Comparison of ENCODE assay signal across 9 mouse cellular contexts in the genomic region with DNA sequence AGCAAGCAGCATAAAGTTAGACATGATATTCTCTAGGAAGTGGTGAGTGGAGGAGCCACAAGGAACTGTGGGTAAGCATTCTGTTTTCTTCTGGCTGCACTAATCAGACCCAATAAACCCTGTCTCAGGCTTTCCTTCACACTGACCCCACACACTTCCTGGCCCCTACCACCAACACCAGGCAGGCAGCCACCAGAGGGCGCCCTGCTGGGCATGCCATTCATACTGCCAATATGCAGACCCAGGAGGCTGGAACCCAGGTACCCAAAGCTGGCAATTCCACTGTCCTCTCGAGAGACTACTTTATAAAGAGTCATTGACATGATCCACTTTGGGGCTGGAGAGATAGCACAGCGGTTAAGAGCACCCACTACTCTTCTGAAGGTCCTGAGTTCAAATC. TPM values are rescaled to one million over a fixed set of nuclear protein-coding genes. Genes with fewer than 3 reads are reported as not detected.
DNase-seq lines count a peak whose midpoint lies in the region; ATAC-seq and TF ChIP-seq lines count a peak whose summit lies in the region.
"Had no signal": no experiment of that assay in that cellular context is flagged by ENCODE, and none has a peak within 500 bp of the region (broad histone marks: within the 10 kb centered on the region; RNA-seq: fewer than 3 reads in every experiment).

No protein-coding gene starts in this region.

- no peaks in the 10 kb centered on the region for H3K27me3 ChIP-seq in forebrain, embryonic 11.5 days (ENCODE audit: control insufficient read depth, insufficient read depth, low read length)
- no peaks in the 10 kb centered on the region for H3K27me3 ChIP-seq in forebrain, embryonic 13.5 days
- H3K27me3 ChIP-seq in midbrain, embryonic 10.5 days (ENCODE audit: low read depth, poor library complexity, severe bottlenecking): no peaks in the 10 kb centered on the region
- H3K27me3 ChIP-seq in midbrain, embryonic 16.5 days (ENCODE audit: control insufficient read depth, insufficient read depth, low read depth, low read length): no peaks in the 10 kb centered on the region
- no peaks in the 10 kb centered on the region for H3K27me3 ChIP-seq in midbrain, postnatal 0 days (ENCODE audit: insufficient read depth, low read length)
- H3K27me3 ChIP-seq: heart, embryonic 15.5 days had no signal

- no peak overlapping the region for H3K27ac ChIP-seq in forebrain, embryonic 11.5 days (ENCODE audit: low read depth, low read length)
- no peak overlapping the region for H3K27ac ChIP-seq in forebrain, embryonic 13.5 days
- no peak overlapping the region for H3K27ac ChIP-seq in midbrain, embryonic 10.5 days (replicated peaks)
- no peak overlapping the region for H3K27ac ChIP-seq in midbrain, embryonic 16.5 days (ENCODE audit: low read length)
- H3K27ac ChIP-seq in bone marrow, adult 2 months (ENCODE audit: control insufficient read depth, insufficient read depth, low read depth, low read length, poor library complexity): no peak overlapping the region
- H3K27ac ChIP-seq in midbrain, postnatal 0 days (ENCODE audit: low read depth, low read length): no peak overlapping the region
- H3K27ac ChIP-seq: heart, embryonic 15.5 days had no signal

- no peak overlapping the region for H3K4me3 ChIP-seq in forebrain, embryonic 11.5 days (ENCODE audit: low read depth, low read length)
- H3K4me3 ChIP-seq in forebrain, embryonic 13.5 days: no peak overlapping the region
- no peak overlapping the region for H3K4me3 ChIP-seq in midbrain, embryonic 10.5 days
- no peak overlapping the region for H3K4me3 ChIP-seq in midbrain, embryonic 16.5 days (ENCODE audit: low read depth, low read length)
- no peak overlapping the region for H3K4me3 ChIP-seq in bone marrow, adult 2 months (replicated peaks; ENCODE audit: control insufficient read depth, low read depth, low read length)
- no peak overlapping the region for H3K4me3 ChIP-seq in midbrain, postnatal 0 days (ENCODE audit: low read depth, low read length)
- H3K4me3 ChIP-seq: heart, embryonic 15.5 days had no signal

- TF ChIP-seq POLR2A in bone marrow, adult 2 months (IDR thresholded peaks at IDR 0.05; ENCODE audit: borderline replicate concordance, control insufficient read depth, low read depth, low read length): no peak

- peak; percentile 64 for DNase-seq in forebrain, embryonic 11.5 days (ENCODE audit: low spot score)
- DNase-seq in midbrain, embryonic 10.5 days (ENCODE audit: low spot score): peak; percentile 39
- DNase-seq in midbrain, postnatal 0 days (ENCODE audit: low spot score): peak; percentile 13

- H3K4me2 ChIP-seq in forebrain, embryonic 11.5 days (ENCODE audit: low read depth, low read length, severe bottlenecking): no peak overlapping the region
- no peak overlapping the region for H3K4me2 ChIP-seq in forebrain, embryonic 13.5 days
- no peak overlapping the region for H3K4me2 ChIP-seq in midbrain, embryonic 16.5 days (ENCODE audit: low read length)
- no peak overlapping the region for H3K4me2 ChIP-seq in midbrain, postnatal 0 days (ENCODE audit: low read depth, low read length, poor library complexity, severe bottlenecking)
- H3K4me2 ChIP-seq: heart, embryonic 15.5 days had no signal

- TF ChIP-seq CTCF in bone marrow, adult 2 months (IDR thresholded peaks at IDR 0.05; ENCODE audit: control insufficient read depth, insufficient read depth, low read length): peak; percentile 70
- peak; percentile 63 for TF ChIP-seq CTCF in midbrain, postnatal 0 days (IDR thresholded peaks at IDR 0.05)

- H3K4me1 ChIP-seq in forebrain, embryonic 11.5 days (replicated peaks; ENCODE audit: control insufficient read depth, insufficient read depth, low read length): no peaks in the 10 kb centered on the region
- H3K4me1 ChIP-seq in forebrain, embryonic 13.5 days: no peaks in the 10 kb centered on the region
- no peaks in the 10 kb centered on the region for H3K4me1 ChIP-seq in midbrain, embryonic 10.5 days
- no peaks in the 10 kb centered on the region for H3K4me1 ChIP-seq in midbrain, embryonic 16.5 days (ENCODE audit: control insufficient read depth, insufficient read depth, low read length)
- H3K4me1 ChIP-seq in bone marrow, adult 2 months (ENCODE audit: control insufficient read depth, insufficient read depth, low read length): no peaks in the 10 kb centered on the region; the same call in 1 of the 2 replicates
- no peaks in the 10 kb centered on the region for H3K4me1 ChIP-seq in midbrain, postnatal 0 days (ENCODE audit: insufficient read depth, low read length)
- H3K4me1 ChIP-seq: heart, embryonic 15.5 days had no signal

- 55% methylated on average over 3 of the region's 3 CpGs for WGBS in forebrain, embryonic 11.5 days
- WGBS in forebrain, embryonic 13.5 days: 61% methylated on average over 3 of the region's 3 CpGs
- WGBS in midbrain, embryonic 10.5 days: 55% methylated on average over 3 of the region's 3 CpGs
- WGBS in midbrain, embryonic 16.5 days: 59% methylated on average over 3 of the region's 3 CpGs
- WGBS in bone marrow, adult 2 months: 51% methylated on average over 3 of the region's 3 CpGs
- WGBS in midbrain, postnatal 0 days: 54% methylated on average over 3 of the region's 3 CpGs

- no peak overlapping the region for H3K9ac ChIP-seq in forebrain, embryonic 11.5 days (ENCODE audit: low read length)
- no peak overlapping the region for H3K9ac ChIP-seq in forebrain, embryonic 13.5 days
- no peak overlapping the region for H3K9ac ChIP-seq in midbrain, embryonic 16.5 days (ENCODE audit: low read depth, low read length)
- no peak overlapping the region for H3K9ac ChIP-seq in midbrain, postnatal 0 days (replicated peaks; ENCODE audit: low read length, poor library complexity, severe bottlenecking)
- H3K9ac ChIP-seq: heart, embryonic 15.5 days had no signal

- no peaks in the 10 kb centered on the region for H3K9me3 ChIP-seq in forebrain, embryonic 11.5 days (ENCODE audit: control insufficient read depth, low read length)
- no peaks in the 10 kb centered on the region for H3K9me3 ChIP-seq in forebrain, embryonic 13.5 days (replicated peaks)
- no peaks in the 10 kb centered on the region for H3K9me3 ChIP-seq in midbrain, embryonic 10.5 days (replicated peaks)
- H3K9me3 ChIP-seq in midbrain, embryonic 16.5 days (replicated peaks; ENCODE audit: control insufficient read depth, low read length, poor library complexity, severe bottlenecking): no peaks in the 10 kb centered on the region
- H3K9me3 ChIP-seq in midbrain, postnatal 0 days (ENCODE audit: low read length): no peaks in the 10 kb centered on the region
- H3K9me3 ChIP-seq: heart, embryonic 15.5 days had no signal

- no peaks in the 10 kb centered on the region; the same call in 1 of the 2 replicates for H3K36me3 ChIP-seq in forebrain, embryonic 11.5 days (ENCODE audit: control insufficient read depth, insufficient read depth, low read length)
- H3K36me3 ChIP-seq in forebrain, embryonic 13.5 days (ENCODE audit: poor library complexity, severe bottlenecking): peaks cover 77% of the 10 kb centered on the region
- H3K36me3 ChIP-seq in midbrain, embryonic 10.5 days: peaks cover 78% of the 10 kb centered on the region
- H3K36me3 ChIP-seq in midbrain, embryonic 16.5 days (ENCODE audit: control insufficient read depth, insufficient read depth, low read length): peaks cover 11% of the 10 kb centered on the region
- H3K36me3 ChIP-seq in midbrain, postnatal 0 days (ENCODE audit: insufficient read depth, low read length): peaks cover 44% of the 10 kb centered on the region

- no peak for ATAC-seq in forebrain, embryonic 11.5 days (replicated peaks; ENCODE audit: low FRiP score)
- ATAC-seq in forebrain, embryonic 13.5 days: no peak
- ATAC-seq in midbrain, embryonic 16.5 days: no peak
- peak; percentile 38 to 49; a peak in 3 of 4 replicates for ATAC-seq in hematopoietic stem cell, adult 5-6 weeks (replicated peaks in 1 of 2; ENCODE audit: insufficient read depth in 1 of 2, low FRiP score in 2 of 2, low TSS enrichment in 1 of 2, low read depth in 1 of 2, poor library complexity in 2 of 2, severe bottlenecking in 2 of 2)
- no peak for ATAC-seq in midbrain, postnatal 0 days (ENCODE audit: low FRiP score)
- ATAC-seq in megakaryocyte-erythroid progenitor cell, adult 5-6 weeks (replicated peaks; ENCODE audit: low FRiP score, low TSS enrichment, poor library complexity, severe bottlenecking): no peak

RNA-seq across cellular contexts. Expression of gene Tarbp1, which starts 14.6 kb away (rescaled TPM):
- 3.1 and 3.7 TPM in 2 replicates for polyA plus RNA-seq in forebrain, embryonic 11.5 days (2014; fragmentation: Nextera tagmentation; extraction: Ambion mirVana)
- 1.4 and 1.5 TPM in 2 replicates for polyA plus RNA-seq in forebrain, embryonic 13.5 days (2015; fragmentation: Nextera tagmentation; extraction: Ambion mirVana)
- 1.4 and 2.0 TPM in 2 replicates for polyA plus RNA-seq in midbrain, embryonic 10.5 days (2016; fragmentation: Nextera tagmentation; extraction: Ambion mirVana)
- polyA plus RNA-seq in midbrain, embryonic 16.5 days (2015; fragmentation: Nextera tagmentation; extraction: Ambion mirVana): 1.7 and 2.1 TPM in 2 replicates
- 1.4 and 2.9 TPM in 2 replicates for polyA plus RNA-seq in bone marrow, adult 2 months (2011; ENCODE audit: insufficient read depth, insufficient read length, low replicate concordance, missing spikeins)
- 8.9 and 10.4 TPM in 2 replicates for total RNA-seq in hematopoietic stem cell, adult 5-6 weeks (2017)
- total RNA-seq in midbrain, postnatal 0 days (2014; rRNA removed): 4.4 and 4.8 TPM in 2 replicates
- polyA plus RNA-seq in midbrain, postnatal 0 days (2015; fragmentation: Nextera tagmentation; extraction: Ambion mirVana): 1.2 and 1.3 TPM in 2 replicates
- 20.0 and 22.7 TPM in 2 replicates for total RNA-seq in megakaryocyte-erythroid progenitor cell, adult 5-6 weeks (2014; fragmentation: Nextera tagmentation)
- total RNA-seq in megakaryocyte-erythroid progenitor cell, adult 5-6 weeks (2017): 13.0 and 17.8 TPM in 2 replicates

RNA-seq across cellular contexts. Expression of gene Coa6, which starts 38.0 kb away (rescaled TPM):
- 44.1 and 44.2 TPM in 2 replicates for polyA plus RNA-seq in forebrain, embryonic 11.5 days (2014; fragmentation: Nextera tagmentation; extraction: Ambion mirVana)
- 46.2 and 51.9 TPM in 2 replicates for polyA plus RNA-seq in forebrain, embryonic 13.5 days (2015; fragmentation: Nextera tagmentation; extraction: Ambion mirVana)
- polyA plus RNA-seq in midbrain, embryonic 10.5 days (2016; fragmentation: Nextera tagmentation; extraction: Ambion mirVana): 42.5 and 49.4 TPM in 2 replicates
- polyA plus RNA-seq in midbrain, embryonic 16.5 days (2015; fragmentation: Nextera tagmentation; extraction: Ambion mirVana): 40.8 and 41.0 TPM in 2 replicates
- polyA plus RNA-seq in bone marrow, adult 2 months (2011; ENCODE audit: insufficient read depth, insufficient read length, low replicate concordance, missing spikeins): 7.6 and 10.1 TPM in 2 replicates
- total RNA-seq in hematopoietic stem cell, adult 5-6 weeks (2017): 26.3 and 31.7 TPM in 2 replicates
- 11.2 and 22.8 TPM in 2 replicates for total RNA-seq in midbrain, postnatal 0 days (2014; rRNA removed)
- 44.9 and 45.1 TPM in 2 replicates for polyA plus RNA-seq in midbrain, postnatal 0 days (2015; fragmentation: Nextera tagmentation; extraction: Ambion mirVana)
- 31.5 and 34.2 TPM in 2 replicates for total RNA-seq in megakaryocyte-erythroid progenitor cell, adult 5-6 weeks (2014; fragmentation: Nextera tagmentation)
- total RNA-seq in megakaryocyte-erythroid progenitor cell, adult 5-6 weeks (2017): 13.8 and 36.9 TPM in 2 replicates

Comparison
In these comparisons a context has a peak if more than half of its experiments do, and no peak if none do; other contexts are left out.
1. ATAC-seq: peak in hematopoietic stem cell, adult 5-6 weeks (2 of 2); none in forebrain, embryonic 11.5 days (single experiment), forebrain, embryonic 13.5 days (single experiment), midbrain, embryonic 16.5 days (single experiment), midbrain, postnatal 0 days (single experiment) and megakaryocyte-erythroid progenitor cell, adult 5-6 weeks (single experiment).
2. DNase-seq: peak in every context shown above with its lines; median percentile 64 in forebrain, embryonic 11.5 days; 39 in midbrain, embryonic 10.5 days; 13 in midbrain, postnatal 0 days.